Mouse (Mus musculus) ES-Bruce4 (cell line): ENCODE measurements at regions not wholly inside any gene's neighbourhood (a gene's known extent, or its start where the extent isn't known, plus 50 kb on each side); places are given as distances from the start of the nearest gene placed in this dataset.

Source experiments
- CTCF ChIP-seq: IDR thresholded peaks from one replicate; pipeline ENCODE4 v1.8.1; 2011; ENCODE audit warnings: low read depth, low read length
- POLR2A ChIP-seq: IDR thresholded peaks from one replicate; pipeline ENCODE4 v1.8.1; 2011; ENCODE audit warnings: low read length; ENCODE audit not compliant: insufficient read depth

GRCm38 (mm10) chr4:31168357-31168756, 795.5 kb upstream of the Map3k7 start:
- TF ChIP-seq POLR2A (no peak), CTCF (no peak)
